Mouse (Mus musculus) small intestine, adult 2 months (tissue): ENCODE data around the gene Gm20878. TPM values are rescaled to one million over a fixed set of nuclear protein-coding genes. Genes with fewer than 3 reads are reported as not detected.
"Not testable (repeated sequence)": the region's sequence is repeated elsewhere in the genome, so short reads cannot be mapped to it uniquely, and the experiment has no call there.

Experiments
- H3K27ac ChIP-seq: fragments of 200-500 bp; 2 replicates; pipeline ENCODE4 v1.5.1; 2012; ENCODE audit warnings: low read depth, low read length, control low read depth, inconsistent platforms; ENCODE audit not compliant: insufficient read depth
- H3K27me3 ChIP-seq: fragments of 200-500 bp; 2 replicates; pipeline ENCODE4 v1.6.1; 2012; ENCODE audit warnings: mild to moderate bottlenecking, moderate library complexity, low read length, inconsistent platforms; ENCODE audit not compliant: control insufficient read depth, insufficient read depth
- H3K36me3 ChIP-seq: fragments of 200-500 bp; 2 replicates; pipeline ENCODE4 v1.6.1; 2012; ENCODE audit warnings: mild to moderate bottlenecking, low read length, control low read depth, inconsistent platforms; ENCODE audit not compliant: control insufficient read depth, insufficient read depth
- H3K4me1 ChIP-seq: fragments of 200-500 bp; 2 replicates; pipeline ENCODE4 v1.6.1; 2012; ENCODE audit warnings: low read length, inconsistent platforms, mixed read lengths; ENCODE audit not compliant: control insufficient read depth, insufficient read depth, insufficient read length
- H3K4me3 ChIP-seq: fragments of 200-500 bp; 2 replicates; pipeline ENCODE4 v1.5.1; 2012; ENCODE audit warnings: low read depth, mild to moderate bottlenecking, control low read depth, inconsistent platforms, low read length, moderate library complexity
- WGBS: fragments of 180-500 bp; shearing (Covaris S2); methylation state at CpG from one replicate; pipeline ENCODE4 v1.1.7; 2018; 5-methylcytosine and 5-hydroxymethylcytosine counted together
- polyA plus RNA-seq: library from polyadenylated mRNA; depleted of rRNA; stranded (reverse); fragments of >200 nt; gene quantifications from 2 replicates; pipeline ENCODE4 v1.2.3, GENCODE M21; 2012; rRNA removed

The Gm20878 gene
- 0.18 and 0.56 TPM in 2 replicates for polyA plus RNA-seq

- H3K4me3 ChIP-seq, H3K27me3 ChIP-seq, H3K27ac ChIP-seq, H3K36me3 ChIP-seq, H3K4me1 ChIP-seq: not testable (repeated sequence)
- WGBS = no CpG with 5 or more reads among the region's 8 CpGs
Measured at GRCm38 (mm10) chr4:41941272-41941671, at the start of gene Gm20878. Gm20878 (plus strand) TSS chr4:41941572.

GRCm38 (mm10) chr4:41903310-41903709 lies 38.1 kb upstream of the Gm20878 start, which contains the start of gene Gm21541:
Gm21541 (plus strand) TSS chr4:41903610.
- H3K36me3 ChIP-seq, H3K4me3 ChIP-seq, H3K4me1 ChIP-seq, H3K27ac ChIP-seq, H3K27me3 ChIP-seq: not testable (repeated sequence)
- WGBS = no CpG with 5 or more reads among the region's 5 CpGs

- H3K4me3 ChIP-seq, H3K4me1 ChIP-seq, H3K27ac ChIP-seq, H3K27me3 ChIP-seq, H3K36me3 ChIP-seq: not testable (repeated sequence)
- WGBS = no CpG with 5 or more reads among the region's 1 CpGs
Measured at GRCm38 (mm10) chr4:41965758-41966157, 24.4 kb downstream of the Gm20878 start, which contains the start of gene Fam205a4. Fam205a4 (plus strand) TSS chr4:41966058.

Other genes with a start within 250 kb of the Gm20878 start
- 1.7 and 2.0 TPM in 2 replicates for gene Cntfr, start 244.5 kb upstream of the Gm20878 start, polyA plus RNA-seq
- 24.8 and 28.6 TPM in 2 replicates for gene Il11ra1, start 241.6 kb upstream of the Gm20878 start, polyA plus RNA-seq
- gene Rpp25l, start 228.0 kb upstream of the Gm20878 start, polyA plus RNA-seq = 25.4 and 48.7 TPM in 2 replicates
- 35.0 and 69.5 TPM in 2 replicates for gene Dctn3, start 218.4 kb upstream of the Gm20878 start, polyA plus RNA-seq
- gene Arid3c, start 210.4 kb upstream of the Gm20878 start, polyA plus RNA-seq = 0.09 TPM in 1 of 2 replicates, not detected in the other
- 57.5 and 104 TPM in 2 replicates for gene Galt, start 186.3 kb upstream of the Gm20878 start, polyA plus RNA-seq
- gene Sigmar1, start 185.4 kb upstream of the Gm20878 start, polyA plus RNA-seq = 28.1 and 44.0 TPM in 2 replicates
- gene Ccl27a, start 167.3 kb upstream of the Gm20878 start, polyA plus RNA-seq = 11.7 and 14.6 TPM in 2 replicates
- gene Gm21541, start 38.0 kb upstream of the Gm20878 start, polyA plus RNA-seq = 3.4 TPM in 1 of 2 replicates, not detected in the other
- gene Fam205a4, start 24.5 kb downstream of the Gm20878 start, polyA plus RNA-seq = 0.04 TPM in 1 of 2 replicates, not detected in the other
- not detected in 2 replicates for gene Gm21093, start 93.2 kb downstream of the Gm20878 start, polyA plus RNA-seq
- not detected in 2 replicates for gene Gm3893, start 149.6 kb downstream of the Gm20878 start, polyA plus RNA-seq
- gene Gm13304, start 173.2 kb downstream of the Gm20878 start, polyA plus RNA-seq = not detected in 2 replicates
- not detected in 2 replicates for gene Gm13306, start 211.9 kb downstream of the Gm20878 start, polyA plus RNA-seq
- not detected in 2 replicates for gene Gm13305, start 227.0 kb downstream of the Gm20878 start, polyA plus RNA-seq